Mouse (Mus musculus) lung, embryonic 15.5 days (tissue): Measurements from ENCODE around the gene Ypel5. TPM values are rescaled to one million over a fixed set of nuclear protein-coding genes. Genes with fewer than 3 reads are reported as not detected.

ENCODE experiments used
- ATAC-seq: fragments of 200-750 bp; cut with Nextera tagmentation; 2 replicates; pipeline ENCODE4 v1.8.0; 2017; ENCODE audit warnings: moderate number of reproducible peaks, borderline replicate concordance; ENCODE audit not compliant: low FRiP score, low TSS enrichment; ENCODE audit errors: extremely low read depth
- H3K27ac ChIP-seq: fragments of 300-500 bp; sonication (generic); 2 replicates; pipeline ENCODE4 v1.5.1; 2015; ENCODE audit warnings: moderate library complexity, mild to moderate bottlenecking, inconsistent platforms
- H3K27me3 ChIP-seq: fragments of 300-500 bp; sonication (generic); 2 replicates; pipeline ENCODE4 v1.6.1; 2015; ENCODE audit warnings: inconsistent platforms
- H3K36me3 ChIP-seq: fragments of 300-500 bp; sonication (generic); 2 replicates; pipeline ENCODE4 v1.6.1; 2015; ENCODE audit warnings: inconsistent platforms
- H3K4me1 ChIP-seq: fragments of 300-500 bp; sonication (generic); 2 replicates; pipeline ENCODE4 v1.6.1; 2015; ENCODE audit warnings: inconsistent platforms
- H3K4me2 ChIP-seq: fragments of 300-500 bp; sonication (generic); 2 replicates; pipeline ENCODE4 v1.6.1; 2015; ENCODE audit warnings: inconsistent platforms, mild to moderate bottlenecking, moderate library complexity
- H3K4me3 ChIP-seq: fragments of 300-500 bp; sonication (generic); 2 replicates; pipeline ENCODE4 v1.5.1; 2015; ENCODE audit warnings: mild to moderate bottlenecking, inconsistent platforms
- H3K9ac ChIP-seq: fragments of 300-500 bp; sonication (generic); 2 replicates; pipeline ENCODE4 v1.6.1; 2015; ENCODE audit warnings: inconsistent platforms
- H3K9me3 ChIP-seq: fragments of 300-500 bp; sonication (generic); 2 replicates; pipeline ENCODE4 v1.6.1; 2016; ENCODE audit warnings: inconsistent platforms
- WGBS: fragments of 180-500 bp; shearing (Covaris S2); methylation state at CpG from one replicate; pipeline ENCODE4 v1.1.7; 2015; 5-methylcytosine and 5-hydroxymethylcytosine counted together
- polyA plus RNA-seq: library from polyadenylated mRNA; unstranded; fragments of >200 nt; fragmentation: Nextera tagmentation; extraction: Ambion mirVana; gene quantifications from 2 replicates; pipeline ENCODE4 v1.2.1, GENCODE M21; 2015

The Ypel5 gene
- polyA plus RNA-seq, 1 experiment from 2014 or later: 44.2 TPM

GRCm38 (mm10) chr17:72895506-72895905, 59.3 kb downstream of the Ypel5 start:
- Histone ChIP-seq H3K9ac (no peak overlapping the region), H3K36me3 (no peaks in the 10 kb centered on the region), H3K4me1 (no peaks in the 10 kb centered on the region), H3K27me3 (no peaks in the 10 kb centered on the region), H3K27ac (no peak overlapping the region), H3K9me3 (no peaks in the 10 kb centered on the region), H3K4me3 (no peak overlapping the region), H3K4me2 (no peak overlapping the region)
- 83% methylated on average over 3 of the region's 3 CpGs for WGBS
- no peak for ATAC-seq

GRCm38 (mm10) chr17:72897076-72897475, 60.8 kb downstream of the Ypel5 start:
- Histone ChIP-seq H3K27ac (no peak overlapping the region), H3K9ac (no peak overlapping the region), H3K27me3 (no peaks in the 10 kb centered on the region), H3K4me1 (no peaks in the 10 kb centered on the region), H3K9me3 (no peaks in the 10 kb centered on the region), H3K36me3 (no peaks in the 10 kb centered on the region), H3K4me3 (no peak overlapping the region), H3K4me2 (no peak overlapping the region)
- no peak for ATAC-seq
- 46% methylated on average over 7 of the region's 7 CpGs for WGBS

GRCm38 (mm10) chr17:72897961-72898360, 61.7 kb downstream of the Ypel5 start:
- WGBS: 60% methylated on average over 5 of the region's 5 CpGs
- no peaks in the 10 kb centered on the region for H3K36me3 ChIP-seq
- H3K9me3 ChIP-seq: no peaks in the 10 kb centered on the region
- no peak overlapping the region for H3K4me3 ChIP-seq
- H3K27ac ChIP-seq: no peak overlapping the region
- no peak overlapping the region for H3K4me2 ChIP-seq
- H3K27me3 ChIP-seq: no peaks in the 10 kb centered on the region
- no peaks in the 10 kb centered on the region for H3K4me1 ChIP-seq
- H3K9ac ChIP-seq: no peak overlapping the region
- no peak for ATAC-seq

GRCm38 (mm10) chr17:72898775-72899174, 62.5 kb downstream of the Ypel5 start:
- Histone ChIP-seq H3K9ac (no peak overlapping the region), H3K9me3 (no peaks in the 10 kb centered on the region), H3K36me3 (no peaks in the 10 kb centered on the region), H3K4me2 (no peak overlapping the region), H3K27me3 (no peaks in the 10 kb centered on the region), H3K4me3 (no peak overlapping the region), H3K4me1 (no peaks in the 10 kb centered on the region), H3K27ac (no peak overlapping the region)
- ATAC-seq: 0 out of 2 replicates have a peak, but pooled peaks have one; percentile 67
- 52% methylated on average over 3 of the region's 3 CpGs for WGBS

Other genes starting within 250 kb of the Ypel5 start
- gene Alk, start 231.8 kb upstream of the Ypel5 start, polyA plus RNA-seq: 0.09 and 0.22 TPM in 2 replicates
- gene Lbh, start 81.9 kb downstream of the Ypel5 start, polyA plus RNA-seq: 8.1 and 9.0 TPM in 2 replicates